Comparison of ENCODE assay signal across 7 mouse cellular contexts in genomic region chr2:180657394-180658013, GRCm38 (mm10). TPM values are rescaled to one million over a fixed set of nuclear protein-coding genes. Genes with fewer than 3 reads are reported as not detected.
DNase-seq lines count a peak whose midpoint lies in the region; ATAC-seq and TF ChIP-seq lines count a peak whose summit lies in the region.

No protein-coding gene starts in this region.

- H3K4me2 ChIP-seq in hindbrain, embryonic 13.5 days = no peak overlapping the region

- peaks cover 20% of the 10 kb centered on the region for H3K36me3 ChIP-seq in hindbrain, embryonic 13.5 days

- DNase-seq in R1 (ENCODE audit: low read depth, low spot score) = peak; percentile 89
- DNase-seq in cerebellum, adult 18-20 months = peak; percentile 68 to 70
- DNase-seq in forelimb bud, embryonic 11.5 days (ENCODE audit: low read depth, low spot score) = peak; percentile 83
- peak; percentile 71 to 75 for DNase-seq in left cerebral cortex, adult 2 months (ENCODE audit: extremely low spot score in 1 of 2, low spot score in 2 of 2)
- peak; percentile 75 for DNase-seq in right cerebral cortex, postnatal 14 days

- no peaks in the 10 kb centered on the region for H3K27me3 ChIP-seq in hindbrain, embryonic 13.5 days

- H3K27ac ChIP-seq in hindbrain, embryonic 13.5 days = no peak overlapping the region
- no peak overlapping the region for H3K27ac ChIP-seq in left cerebral cortex, adult 2 months

- ATAC-seq in hindbrain, embryonic 13.5 days (ENCODE audit: low FRiP score) = peak; percentile 61; the same call in 1 of the 2 replicates
- ATAC-seq in megakaryocyte, adult 5-6 weeks (ENCODE audit: poor library complexity, severe bottlenecking) = peak; percentile 92

- H3K9me3 ChIP-seq in hindbrain, embryonic 13.5 days = no peaks in the 10 kb centered on the region

- H3K4me1 ChIP-seq in hindbrain, embryonic 13.5 days (replicated peaks) = peaks cover 12% of the 10 kb centered on the region

- no peak overlapping the region for H3K4me3 ChIP-seq in hindbrain, embryonic 13.5 days
- no peak overlapping the region for H3K4me3 ChIP-seq in left cerebral cortex, adult 2 months

- intact Hi-C loops in left cerebral cortex, adult 2 months (cut with DNase I) = loop anchor here (5.0 kb wide), 2 partner anchors 65 to 90 kb away; no protein-coding TSS in a partner anchor

- TF ChIP-seq CTCF in left cerebral cortex, adult 2 months (IDR thresholded peaks at IDR 0.05) = peak; percentile 82

- H3K9ac ChIP-seq in hindbrain, embryonic 13.5 days = no peak overlapping the region

- 73% methylated on average over 4 of the region's 4 CpGs for WGBS in hindbrain, embryonic 13.5 days

RNA-seq across cellular contexts. Expression of gene Tcfl5, which starts 15.0 kb away (rescaled TPM):
- 0.22 and 0.34 TPM in 2 replicates for polyA plus RNA-seq in hindbrain, embryonic 13.5 days (2015; fragmentation: Nextera tagmentation; extraction: Ambion mirVana)
- 1 to 10 TPM in 1 of 2 experiments, under 1 TPM in 1; 0.86 to 1.3 TPM for total RNA-seq in left cerebral cortex, adult 2 months (2021)
- total RNA-seq in megakaryocyte, adult 5-6 weeks (2015) = not detected in 2 replicates
- not detected in 2 replicates for total RNA-seq in megakaryocyte, adult 5-6 weeks (2017)

RNA-seq across cellular contexts. Expression of gene Dido1, which starts 52.3 kb away (rescaled TPM):
- polyA plus RNA-seq in hindbrain, embryonic 13.5 days (2015; fragmentation: Nextera tagmentation; extraction: Ambion mirVana) = 27.6 and 29.7 TPM in 2 replicates
- total RNA-seq in left cerebral cortex, adult 2 months (2021) = 10 to 100 TPM; 59.5 to 60.2 TPM
- total RNA-seq in megakaryocyte, adult 5-6 weeks (2015) = 30.0 and 32.1 TPM in 2 replicates
- total RNA-seq in megakaryocyte, adult 5-6 weeks (2017) = 41.3 and 46.9 TPM in 2 replicates

RNA-seq across cellular contexts. Expression of gene Gid8, which starts 52.4 kb away (rescaled TPM):
- 56.6 and 58.7 TPM in 2 replicates for polyA plus RNA-seq in hindbrain, embryonic 13.5 days (2015; fragmentation: Nextera tagmentation; extraction: Ambion mirVana)
- total RNA-seq in left cerebral cortex, adult 2 months (2021) = 10 to 100 TPM; 62.9 to 65.5 TPM
- total RNA-seq in megakaryocyte, adult 5-6 weeks (2015) = 72.6 and 76.0 TPM in 2 replicates
- 64.1 and 82.6 TPM in 2 replicates for total RNA-seq in megakaryocyte, adult 5-6 weeks (2017)

RNA-seq across cellular contexts. Expression of gene Col9a3, which starts 59.9 kb away (rescaled TPM):
- 71.7 and 74.9 TPM in 2 replicates for polyA plus RNA-seq in hindbrain, embryonic 13.5 days (2015; fragmentation: Nextera tagmentation; extraction: Ambion mirVana)
- total RNA-seq in left cerebral cortex, adult 2 months (2021) = 1 to 10 TPM; 5.1 to 7.2 TPM
- 0.62 and 1.3 TPM in 2 replicates for total RNA-seq in megakaryocyte, adult 5-6 weeks (2015)
- 0.16 and 0.51 TPM in 2 replicates for total RNA-seq in megakaryocyte, adult 5-6 weeks (2017)
